8 mouse cellular contexts compared by ENCODE assay signal in genomic region chr15:65637520-65638184, GRCm38 (mm10).
DNase-seq lines count a peak whose midpoint lies in the region; ATAC-seq and TF ChIP-seq lines count a peak whose summit lies in the region.

No protein-coding gene starts in this region.

- H3K9ac ChIP-seq in intestine, postnatal 0 days (ENCODE audit: low read depth, low read length) = no peak overlapping the region
- H3K9ac ChIP-seq in intestine, embryonic 16.5 days (ENCODE audit: low read depth, low read length) = no peak overlapping the region
- no peak overlapping the region for H3K9ac ChIP-seq in embryonic facial prominence, embryonic 14.5 days (ENCODE audit: low read depth, low read length)
- no peak overlapping the region for H3K9ac ChIP-seq in hindbrain, embryonic 15.5 days
- H3K9ac ChIP-seq in midbrain, embryonic 15.5 days = no peak overlapping the region

- no peak for ATAC-seq in intestine, postnatal 0 days
- no peak for ATAC-seq in intestine, embryonic 16.5 days
- ATAC-seq in embryonic facial prominence, embryonic 14.5 days (ENCODE audit: low read depth) = 0 out of 2 replicates have a peak, but pooled peaks have one; percentile 41
- ATAC-seq in hindbrain, embryonic 15.5 days (ENCODE audit: low FRiP score, low read depth) = peak; percentile 89
- ATAC-seq in midbrain, embryonic 15.5 days (replicated peaks) = peak; percentile 92

- H3K27me3 ChIP-seq in intestine, postnatal 0 days (replicated peaks; ENCODE audit: control insufficient read depth, insufficient read depth, low read length) = no peaks in the 10 kb centered on the region
- H3K27me3 ChIP-seq in intestine, embryonic 16.5 days (replicated peaks; ENCODE audit: control insufficient read depth, insufficient read depth, low read length) = no peaks in the 10 kb centered on the region
- no peaks in the 10 kb centered on the region for H3K27me3 ChIP-seq in embryonic facial prominence, embryonic 14.5 days (replicated peaks; ENCODE audit: control insufficient read depth, insufficient read depth, low read length)
- no peaks in the 10 kb centered on the region for H3K27me3 ChIP-seq in hindbrain, embryonic 15.5 days
- no peaks in the 10 kb centered on the region for H3K27me3 ChIP-seq in midbrain, embryonic 15.5 days (replicated peaks)

- H3K4me3 ChIP-seq in intestine, postnatal 0 days (ENCODE audit: low read depth, low read length) = no peak overlapping the region
- H3K4me3 ChIP-seq in intestine, embryonic 16.5 days (ENCODE audit: low read length) = no peak overlapping the region
- H3K4me3 ChIP-seq in embryonic facial prominence, embryonic 14.5 days (ENCODE audit: low read depth, low read length) = no peak overlapping the region
- no peak overlapping the region for H3K4me3 ChIP-seq in hindbrain, embryonic 15.5 days
- H3K4me3 ChIP-seq in midbrain, embryonic 15.5 days = no peak overlapping the region

- H3K9me3 ChIP-seq in intestine, postnatal 0 days (ENCODE audit: control insufficient read depth) = no peaks in the 10 kb centered on the region
- no peaks in the 10 kb centered on the region for H3K9me3 ChIP-seq in intestine, embryonic 16.5 days (ENCODE audit: control insufficient read depth, low read length)
- no peaks in the 10 kb centered on the region for H3K9me3 ChIP-seq in embryonic facial prominence, embryonic 14.5 days (ENCODE audit: control insufficient read depth, low read length)
- H3K9me3 ChIP-seq in hindbrain, embryonic 15.5 days = no peaks in the 10 kb centered on the region
- H3K9me3 ChIP-seq in midbrain, embryonic 15.5 days = no peaks in the 10 kb centered on the region

- no peaks in the 10 kb centered on the region for H3K36me3 ChIP-seq in intestine, postnatal 0 days (ENCODE audit: control insufficient read depth, insufficient read depth)
- H3K36me3 ChIP-seq in intestine, embryonic 16.5 days (ENCODE audit: control insufficient read depth, insufficient read depth, low read length) = no peaks in the 10 kb centered on the region
- no peaks in the 10 kb centered on the region for H3K36me3 ChIP-seq in embryonic facial prominence, embryonic 14.5 days (ENCODE audit: control insufficient read depth, insufficient read depth, low read length)
- H3K36me3 ChIP-seq in hindbrain, embryonic 15.5 days = no peaks in the 10 kb centered on the region
- H3K36me3 ChIP-seq in midbrain, embryonic 15.5 days (replicated peaks) = no peaks in the 10 kb centered on the region

- peak; percentile 32 for DNase-seq in adrenal gland, postnatal 14 days
- DNase-seq in embryonic facial prominence, embryonic 14.5 days (ENCODE audit: low spot score) = peak; percentile 56
- peak; percentile 61 to 65 for DNase-seq in layer of hippocampus, postnatal 36 days
- peak; percentile 4 for DNase-seq in thymus, postnatal 25 days

- no peak overlapping the region for H3K4me2 ChIP-seq in intestine, postnatal 0 days (replicated peaks; ENCODE audit: low read depth)
- H3K4me2 ChIP-seq in intestine, embryonic 16.5 days (ENCODE audit: low read depth, low read length) = no peak overlapping the region
- H3K4me2 ChIP-seq in embryonic facial prominence, embryonic 14.5 days (ENCODE audit: low read depth, low read length) = no peak overlapping the region
- no peak overlapping the region for H3K4me2 ChIP-seq in hindbrain, embryonic 15.5 days
- H3K4me2 ChIP-seq in midbrain, embryonic 15.5 days = no peak overlapping the region

- TF ChIP-seq CTCF in intestine, postnatal 0 days (IDR thresholded peaks at IDR 0.05; ENCODE audit: low read depth) = peak; percentile 82

- H3K4me1 ChIP-seq in intestine, postnatal 0 days (replicated peaks; ENCODE audit: control insufficient read depth, insufficient read depth, low read length) = no peaks in the 10 kb centered on the region
- H3K4me1 ChIP-seq in intestine, embryonic 16.5 days (ENCODE audit: control insufficient read depth, insufficient read depth, low read length) = no peaks in the 10 kb centered on the region
- H3K4me1 ChIP-seq in embryonic facial prominence, embryonic 14.5 days (ENCODE audit: control insufficient read depth, insufficient read depth, low read length) = no peaks in the 10 kb centered on the region
- 0 out of 2 replicates have a peak, but pooled peaks cover 3% of the 10 kb centered on the region for H3K4me1 ChIP-seq in hindbrain, embryonic 15.5 days (replicated peaks)
- no peaks in the 10 kb centered on the region for H3K4me1 ChIP-seq in midbrain, embryonic 15.5 days

- no peak overlapping the region for H3K27ac ChIP-seq in intestine, postnatal 0 days (ENCODE audit: low read depth, low read length)
- no peak overlapping the region for H3K27ac ChIP-seq in intestine, embryonic 16.5 days (ENCODE audit: low read length)
- no peak overlapping the region for H3K27ac ChIP-seq in embryonic facial prominence, embryonic 14.5 days (replicated peaks; ENCODE audit: low read depth, low read length)
- no peak overlapping the region for H3K27ac ChIP-seq in hindbrain, embryonic 15.5 days (replicated peaks)
- H3K27ac ChIP-seq in midbrain, embryonic 15.5 days = no peak overlapping the region

- WGBS in intestine, postnatal 0 days = 42% methylated on average over 6 of the region's 6 CpGs
- WGBS in intestine, embryonic 16.5 days = 39% methylated on average over 6 of the region's 6 CpGs
- 44% methylated on average over 6 of the region's 6 CpGs for WGBS in embryonic facial prominence, embryonic 14.5 days
- 36% methylated on average over 6 of the region's 6 CpGs for WGBS in hindbrain, embryonic 15.5 days
- 45% methylated on average over 6 of the region's 6 CpGs for WGBS in midbrain, embryonic 15.5 days

Comparison
In these comparisons a context has a peak if more than half of its experiments do, and no peak if none do; other contexts are left out.
1. ATAC-seq: peak in embryonic facial prominence, embryonic 14.5 days (single experiment), hindbrain, embryonic 15.5 days (single experiment) and midbrain, embryonic 15.5 days (single experiment); none in intestine, postnatal 0 days (single experiment) and intestine, embryonic 16.5 days (single experiment).
2. DNase-seq: peak in every context shown above with its lines; median percentile 63 in layer of hippocampus, postnatal 36 days; 56 in embryonic facial prominence, embryonic 14.5 days; 32 in adrenal gland, postnatal 14 days; 4 in thymus, postnatal 25 days.